Mouse (Mus musculus) embryonic facial prominence, embryonic 11.5 days (tissue): Measurements from ENCODE around the gene Dnah7a. TPM values are rescaled to one million over a fixed set of nuclear protein-coding genes. Genes with fewer than 3 reads are reported as not detected.
"Not testable (repeated sequence)": the region's sequence is repeated elsewhere in the genome, so short reads cannot be mapped to it uniquely, and the experiment has no call there.

ENCODE experiments used
- ATAC-seq: fragments of 200-750 bp; cut with Nextera tagmentation; replicated peaks from 2 replicates; pipeline ENCODE4 v1.8.0; 2017; ENCODE audit warnings: low read depth; ENCODE audit not compliant: insufficient number of reproducible peaks, low FRiP score, low TSS enrichment
- DNase-seq: peaks from one replicate; pipeline ENCODE4 v3.0.0-alpha.2; 2015; ENCODE audit warnings: low spot score
- H3K27ac ChIP-seq: fragments of 300-500 bp; sonication (generic); replicated peaks from 2 replicates; pipeline ENCODE4 v1.5.1; 2014; ENCODE audit warnings: mild to moderate bottlenecking, low read depth, low read length, control low read depth
- H3K27me3 ChIP-seq: fragments of 300-500 bp; sonication (generic); 2 replicates; pipeline ENCODE4 v1.6.1; 2014; ENCODE audit warnings: mild to moderate bottlenecking, low read length, moderate library complexity, mixed read lengths; ENCODE audit not compliant: control insufficient read depth, insufficient read depth
- H3K36me3 ChIP-seq: fragments of 300-500 bp; sonication (generic); replicated peaks from 2 replicates; pipeline ENCODE4 v1.6.1; 2014; ENCODE audit warnings: low read depth, mild to moderate bottlenecking, low read length, moderate library complexity, mixed read lengths; ENCODE audit not compliant: control insufficient read depth, insufficient read depth
- H3K4me1 ChIP-seq: fragments of 300-500 bp; sonication (generic); 2 replicates; pipeline ENCODE4 v1.6.1; 2014; ENCODE audit warnings: low read length, mixed read lengths; ENCODE audit not compliant: control insufficient read depth, insufficient read depth
- H3K4me2 ChIP-seq: fragments of 300-500 bp; sonication (generic); 2 replicates; pipeline ENCODE4 v1.6.1; 2014; ENCODE audit warnings: low read depth, mild to moderate bottlenecking, control low read depth, low read length, moderate library complexity
- H3K4me3 ChIP-seq: fragments of 300-500 bp; sonication (generic); 2 replicates; pipeline ENCODE4 v1.5.1; 2014; ENCODE audit warnings: low read depth, low read length, control low read depth
- H3K9ac ChIP-seq: fragments of 300-500 bp; sonication (generic); replicated peaks from 2 replicates; pipeline ENCODE4 v1.6.1; 2014; ENCODE audit warnings: mild to moderate bottlenecking, control low read depth, low read length
- H3K9me3 ChIP-seq: fragments of 300-500 bp; sonication (generic); replicated peaks from 2 replicates; pipeline ENCODE4 v1.6.1; 2016; ENCODE audit warnings: mild to moderate bottlenecking, low read length, inconsistent platforms, mixed read lengths; ENCODE audit not compliant: control insufficient read depth
- WGBS: fragments of 180-500 bp; shearing (Covaris S2); extraction: QIAGEN DNeasy Blood & Tissue Kit; methylation state at CpG from one replicate; pipeline ENCODE4 v1.1.7; 2014; 5-methylcytosine and 5-hydroxymethylcytosine counted together
- polyA plus RNA-seq: library from polyadenylated mRNA; unstranded; fragments of >200 nt; fragmentation: Nextera tagmentation; extraction: Ambion mirVana; gene quantifications from 2 replicates; pipeline ENCODE4 v1.2.1, GENCODE M21; 2014

Gene Dnah7a
- polyA plus RNA-seq, 1 experiment from 2014 or later = 4.4 TPM

- Histone ChIP-seq H3K36me3 (no peaks in the 10 kb centered on the region), H3K9me3 (no peaks in the 10 kb centered on the region), H3K27me3 (no peaks in the 10 kb centered on the region), H3K4me2 (no peak overlapping the region), H3K4me3 (no peak overlapping the region), H3K4me1 (no peaks in the 10 kb centered on the region), H3K9ac (no peak overlapping the region), H3K27ac (no peak overlapping the region)
- DNase-seq = no peak
- 84% methylated on average over 4 of the region's 4 CpGs for whole genome bisulfite sequencing
- ATAC-seq = no peak
These were observed 34.3 kb upstream of the Dnah7a start for GRCm38 (mm10) chr1:53740777-53741336.

- not testable (repeated sequence) for H3K4me3 ChIP-seq, H3K27ac ChIP-seq, ATAC-seq, H3K4me1 ChIP-seq, H3K9ac ChIP-seq, DNase-seq, H3K27me3 ChIP-seq, H3K36me3 ChIP-seq, H3K4me2 ChIP-seq, H3K9me3 ChIP-seq
- 64% methylated on average over 3 of the region's 4 CpGs for WGBS
These were observed 33.6 kb upstream of the Dnah7a start for GRCm38 (mm10) chr1:53740077-53740776.

GRCm38 (mm10) chr1:53736583-53736982 lies 30.0 kb upstream of the Dnah7a start:
- no peaks in the 10 kb centered on the region for H3K27me3 ChIP-seq
- H3K4me1 ChIP-seq = no peaks in the 10 kb centered on the region
- ATAC-seq = no peak
- no peak overlapping the region for H3K9ac ChIP-seq
- no peak overlapping the region for H3K27ac ChIP-seq
- no peak for DNase-seq
- no peaks in the 10 kb centered on the region for H3K9me3 ChIP-seq
- no peak overlapping the region for H3K4me2 ChIP-seq
- H3K4me3 ChIP-seq = no peak overlapping the region
- WGBS = 89% methylated on average over 3 of the region's 3 CpGs
- no peaks in the 10 kb centered on the region for H3K36me3 ChIP-seq

- no peaks in the 10 kb centered on the region for H3K9me3 ChIP-seq
- H3K27me3 ChIP-seq = no peaks in the 10 kb centered on the region
- no peak for DNase-seq
- H3K36me3 ChIP-seq = no peaks in the 10 kb centered on the region
- no peak overlapping the region for H3K4me2 ChIP-seq
- 82% methylated on average over 5 of the region's 5 CpGs for WGBS
- no peak overlapping the region for H3K9ac ChIP-seq
- H3K27ac ChIP-seq = no peak overlapping the region
- no peak overlapping the region for H3K4me3 ChIP-seq
- ATAC-seq = no peak
- no peaks in the 10 kb centered on the region for H3K4me1 ChIP-seq
These were observed 22.1 kb upstream of the Dnah7a start for GRCm38 (mm10) chr1:53728489-53729225.

- ATAC-seq = no peak
- H3K27me3 ChIP-seq = no peaks in the 10 kb centered on the region
- no peaks in the 10 kb centered on the region for H3K4me1 ChIP-seq
- H3K9me3 ChIP-seq = no peaks in the 10 kb centered on the region
- WGBS = 91% methylated on average over 2 of the region's 2 CpGs
- H3K27ac ChIP-seq = no peak overlapping the region
- H3K4me2 ChIP-seq = no peak overlapping the region
- no peak for DNase-seq
- H3K4me3 ChIP-seq = no peak overlapping the region
- no peaks in the 10 kb centered on the region for H3K36me3 ChIP-seq
- no peak overlapping the region for H3K9ac ChIP-seq
These were observed 20.3 kb upstream of the Dnah7a start for GRCm38 (mm10) chr1:53726883-53727282.

- no peak overlapping the region for H3K4me2 ChIP-seq
- H3K27ac ChIP-seq = no peak overlapping the region
- no peaks in the 10 kb centered on the region for H3K36me3 ChIP-seq
- DNase-seq (no peak), ATAC-seq (no peak)
- H3K9me3 ChIP-seq = no peaks in the 10 kb centered on the region
- no peak overlapping the region for H3K4me3 ChIP-seq
- no peaks in the 10 kb centered on the region for H3K4me1 ChIP-seq
- H3K27me3 ChIP-seq = no peaks in the 10 kb centered on the region
- H3K9ac ChIP-seq = no peak overlapping the region
These were observed 14.8 kb upstream of the Dnah7a start for GRCm38 (mm10) chr1:53721353-53721752.

- DNase-seq = no peak
- Histone ChIP-seq H3K4me1 (no peaks in the 10 kb centered on the region), H3K27ac (no peak overlapping the region), H3K4me3 (no peak overlapping the region), H3K9ac (no peak overlapping the region), H3K36me3 (no peaks in the 10 kb centered on the region), H3K4me2 (no peak overlapping the region), H3K9me3 (no peaks in the 10 kb centered on the region), H3K27me3 (no peaks in the 10 kb centered on the region)
- ATAC-seq = no peak
- WGBS = 78% methylated on average over 5 of the region's 5 CpGs
These were observed 14.2 kb upstream of the Dnah7a start for GRCm38 (mm10) chr1:53720601-53721351.
